ENCODE assay signal across 9 mouse cellular contexts in the genomic region with DNA sequence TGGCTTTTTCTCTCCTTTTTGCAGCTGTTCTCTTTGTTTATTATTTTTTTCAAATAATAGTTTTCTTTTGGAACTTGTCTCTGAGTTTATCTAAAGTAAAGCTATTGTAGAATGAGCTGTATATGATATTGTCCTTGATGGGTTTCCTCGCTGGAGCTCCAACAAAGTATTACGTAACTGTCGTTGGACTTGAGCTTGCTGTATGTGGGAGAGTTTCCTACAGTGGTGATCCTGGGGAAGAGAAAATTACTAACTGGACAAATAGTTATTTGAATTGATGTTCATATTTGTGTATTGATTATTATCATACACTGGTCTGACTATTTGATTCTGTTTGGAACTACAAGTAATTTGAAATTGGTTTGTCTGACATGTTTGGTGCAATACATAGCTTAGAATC. TPM values are rescaled to one million over a fixed set of nuclear protein-coding genes. Genes with fewer than 3 reads are reported as not detected.
A peak's percentile ranks its signal among the peaks of the same experiment; 100 is the strongest.
DNase-seq lines count a peak whose midpoint lies in the region; ATAC-seq lines count a peak whose summit lies in the region.
"Had no signal": no experiment of that assay in that cellular context is flagged by ENCODE, and none has a peak within 500 bp of the region (broad histone marks: within the 10 kb centered on the region; RNA-seq: fewer than 3 reads in every experiment).

No protein-coding gene starts in this region.

- H3K27ac ChIP-seq in forebrain, embryonic 14.5 days (ENCODE audit: low read depth, low read length): no peak overlapping the region
- no peak overlapping the region for H3K27ac ChIP-seq in liver, embryonic 12.5 days

- peak overlapping the region; percentile 93 for H3K9ac ChIP-seq in forebrain, embryonic 14.5 days (ENCODE audit: low read length)
- H3K9ac ChIP-seq in liver, embryonic 12.5 days: peak overlapping the region; percentile 89

- H3K4me2 ChIP-seq in forebrain, embryonic 14.5 days (ENCODE audit: low read length): peak overlapping the region; percentile 87
- peak overlapping the region; percentile 93 for H3K4me2 ChIP-seq in liver, embryonic 12.5 days

- peak; percentile 58 for DNase-seq in cerebellum, adult 9-10 months
- DNase-seq in cerebellum, adult 8-10 months: no peak
- DNase-seq in 3T3-L1 (ENCODE audit: low read depth, low spot score): peak; percentile 37
- DNase-seq in forebrain, embryonic 14.5 days (ENCODE audit: low spot score): no peak
- no peak for DNase-seq in embryo, embryonic 10.5 days (ENCODE audit: low spot score)
- DNase-seq: cerebellum, postnatal 25 days had no signal

- H3K27me3 ChIP-seq in forebrain, embryonic 14.5 days (replicated peaks; ENCODE audit: control insufficient read depth, insufficient read depth, low read length): no peaks in the 10 kb centered on the region
- no peaks in the 10 kb centered on the region for H3K27me3 ChIP-seq in liver, embryonic 12.5 days (replicated peaks)

- no peak for ATAC-seq in forebrain, embryonic 14.5 days
- no peak for ATAC-seq in liver, embryonic 12.5 days
- no peak for ATAC-seq in activated CD4-positive, CD25-positive, alpha-beta regulatory T cell, adult 4 months
- no peak for ATAC-seq in CD4-positive, CD25-positive, alpha-beta regulatory T cell, adult 4 months

- H3K9me3 ChIP-seq in forebrain, embryonic 14.5 days (replicated peaks; ENCODE audit: control insufficient read depth, low read length): no peaks in the 10 kb centered on the region
- no peaks in the 10 kb centered on the region for H3K9me3 ChIP-seq in liver, embryonic 12.5 days (replicated peaks)

- H3K36me3 ChIP-seq in forebrain, embryonic 14.5 days (ENCODE audit: control insufficient read depth, insufficient read depth, low read length): peaks cover 12% of the 10 kb centered on the region
- peaks cover 39% of the 10 kb centered on the region for H3K36me3 ChIP-seq in liver, embryonic 12.5 days

- H3K4me3 ChIP-seq in forebrain, embryonic 14.5 days (ENCODE audit: low read depth, low read length): peak overlapping the region; percentile 94
- H3K4me3 ChIP-seq in liver, embryonic 12.5 days: peak overlapping the region; percentile 92

- peaks cover 27% of the 10 kb centered on the region for H3K4me1 ChIP-seq in forebrain, embryonic 14.5 days (ENCODE audit: control insufficient read depth, insufficient read depth, low read length)
- peaks cover 46% of the 10 kb centered on the region for H3K4me1 ChIP-seq in liver, embryonic 12.5 days

- WGBS in forebrain, embryonic 14.5 days: 22% methylated on average over 3 of the region's 3 CpGs
- WGBS in liver, embryonic 12.5 days (ENCODE audit: insufficient replicate concordance): 5% methylated on average over 3 of the region's 3 CpGs

RNA-seq across cellular contexts. Expression of gene Wdr82, which starts 1.8 kb away (rescaled TPM):
- 54.7 and 56.4 TPM in 2 replicates for polyA plus RNA-seq in forebrain, embryonic 14.5 days (2014; fragmentation: Nextera tagmentation; extraction: Ambion mirVana)
- polyA plus RNA-seq in liver, embryonic 12.5 days (2016; fragmentation: Nextera tagmentation; extraction: Ambion mirVana): 11.5 and 11.8 TPM in 2 replicates
- 10 to 100 TPM; 45.7 to 46.3 TPM for polyA plus RNA-seq in activated CD4-positive, CD25-positive, alpha-beta regulatory T cell, adult 4 months (2017; shearing (Covaris generic))
- polyA plus RNA-seq in CD4-positive, CD25-positive, alpha-beta regulatory T cell, adult 4 months (2017; shearing (Covaris generic)): 10 to 100 TPM; 46.5 to 47.3 TPM

RNA-seq across cellular contexts. Expression of gene Glyctk, which starts 14.6 kb away (rescaled TPM):
- polyA plus RNA-seq in forebrain, embryonic 14.5 days (2014; fragmentation: Nextera tagmentation; extraction: Ambion mirVana): 2.3 TPM in 2 replicates
- 14.1 and 15.7 TPM in 2 replicates for polyA plus RNA-seq in liver, embryonic 12.5 days (2016; fragmentation: Nextera tagmentation; extraction: Ambion mirVana)
- 1 to 10 TPM; 2.9 to 3.3 TPM for polyA plus RNA-seq in activated CD4-positive, CD25-positive, alpha-beta regulatory T cell, adult 4 months (2017; shearing (Covaris generic))
- 1 to 10 TPM; 2.3 to 5.1 TPM for polyA plus RNA-seq in CD4-positive, CD25-positive, alpha-beta regulatory T cell, adult 4 months (2017; shearing (Covaris generic))

RNA-seq across cellular contexts. Expression of gene Ppm1m, which starts 27.0 kb away (rescaled TPM):
- 10.3 and 10.7 TPM in 2 replicates for polyA plus RNA-seq in forebrain, embryonic 14.5 days (2014; fragmentation: Nextera tagmentation; extraction: Ambion mirVana)
- 17.0 and 17.8 TPM in 2 replicates for polyA plus RNA-seq in liver, embryonic 12.5 days (2016; fragmentation: Nextera tagmentation; extraction: Ambion mirVana)
- polyA plus RNA-seq in activated CD4-positive, CD25-positive, alpha-beta regulatory T cell, adult 4 months (2017; shearing (Covaris generic)): 10 to 100 TPM; 13.6 to 14.2 TPM
- polyA plus RNA-seq in CD4-positive, CD25-positive, alpha-beta regulatory T cell, adult 4 months (2017; shearing (Covaris generic)): 10 to 100 TPM; 19.8 to 24.0 TPM

RNA-seq across cellular contexts. Expression of gene Twf2, which starts 30.4 kb away (rescaled TPM):
- polyA plus RNA-seq in forebrain, embryonic 14.5 days (2014; fragmentation: Nextera tagmentation; extraction: Ambion mirVana): 57.5 and 64.7 TPM in 2 replicates
- 34.7 and 35.9 TPM in 2 replicates for polyA plus RNA-seq in liver, embryonic 12.5 days (2016; fragmentation: Nextera tagmentation; extraction: Ambion mirVana)
- polyA plus RNA-seq in activated CD4-positive, CD25-positive, alpha-beta regulatory T cell, adult 4 months (2017; shearing (Covaris generic)): 100 to 1,000 TPM; 144 to 147 TPM
- polyA plus RNA-seq in CD4-positive, CD25-positive, alpha-beta regulatory T cell, adult 4 months (2017; shearing (Covaris generic)): 100 to 1,000 TPM; 151 to 174 TPM

RNA-seq across cellular contexts. Expression of gene Tlr9, which starts 49.9 kb away (rescaled TPM):
- not detected in 2 replicates for polyA plus RNA-seq in forebrain, embryonic 14.5 days (2014; fragmentation: Nextera tagmentation; extraction: Ambion mirVana)
- 0.06 TPM in 1 of 2 replicates, not detected in the other for polyA plus RNA-seq in liver, embryonic 12.5 days (2016; fragmentation: Nextera tagmentation; extraction: Ambion mirVana)
- under 1 TPM in 1 of 2 experiments, not detected in 1; 0.13 TPM for polyA plus RNA-seq in activated CD4-positive, CD25-positive, alpha-beta regulatory T cell, adult 4 months (2017; shearing (Covaris generic))
- polyA plus RNA-seq in CD4-positive, CD25-positive, alpha-beta regulatory T cell, adult 4 months (2017; shearing (Covaris generic)): not detected

Comparison
In these comparisons a context has a peak if more than half of its experiments do, and no peak if none do; other contexts are left out.
1. DNase-seq: peak in cerebellum, adult 9-10 months (single experiment) and 3T3-L1 (single experiment); none in cerebellum, adult 8-10 months (single experiment), forebrain, embryonic 14.5 days (single experiment) and embryo, embryonic 10.5 days (single experiment).